Comparison of ENCODE assay signal across 21 mouse cellular contexts in the genomic region with DNA sequence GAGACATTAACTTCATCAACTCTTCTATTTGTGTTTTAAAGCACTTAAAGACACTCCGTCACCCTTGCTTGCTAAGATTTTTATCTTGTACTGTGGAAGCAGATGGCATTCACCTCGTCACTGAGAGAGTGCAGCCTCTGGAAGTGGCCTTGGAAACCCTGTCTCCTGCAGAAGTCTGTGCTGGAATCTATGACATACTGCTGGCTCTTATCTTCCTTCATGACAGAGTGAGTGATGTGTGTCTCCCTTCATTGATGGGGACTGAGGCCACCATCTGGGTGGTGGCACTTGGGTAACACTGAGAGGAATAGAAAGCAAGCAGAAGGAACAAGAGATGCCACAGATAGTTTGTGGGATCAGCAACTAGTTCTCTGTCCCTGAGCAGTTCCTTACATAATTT.
"Had no signal": no experiment of that assay in that cellular context is flagged by ENCODE, and none has a peak within 500 bp of the region (broad histone marks: within the 10 kb centered on the region; RNA-seq: fewer than 3 reads in every experiment).

No protein-coding gene starts in this region.

- H3K9ac ChIP-seq: lung, embryonic 15.5 days; midbrain, embryonic 12.5 days; neural tube, embryonic 13.5 days; neural tube, embryonic 15.5 days had no signal

- ATAC-seq: lung, postnatal 0 days; midbrain, embryonic 16.5 days had no signal

- H3K4me2 ChIP-seq: lung, embryonic 15.5 days; midbrain, embryonic 12.5 days; neural tube, embryonic 13.5 days; neural tube, embryonic 15.5 days had no signal

- H3K27me3 ChIP-seq: lung, embryonic 15.5 days; midbrain, embryonic 12.5 days; neural tube, embryonic 13.5 days; neural tube, embryonic 15.5 days had no signal

- DNase-seq: lung, adult 2 months; lung, postnatal 14 days; lung, postnatal 36 days; midbrain, embryonic 14.5 days; retina, postnatal 1 day; right cerebral cortex, adult 18-20 months; right cerebral cortex, postnatal 25 days; right cerebral cortex, postnatal 4 days; spleen, adult 18-20 months; thymus, adult 18-20 months; thymus, postnatal 25 days; thymus, postnatal 4 days had no signal

- H3K27ac ChIP-seq: lung, embryonic 15.5 days; macrophage; midbrain, embryonic 10.5 days; midbrain, embryonic 12.5 days; neural tube, embryonic 13.5 days; neural tube, embryonic 15.5 days had no signal

- H3K4me3 ChIP-seq: lung, embryonic 15.5 days; midbrain, embryonic 10.5 days; midbrain, embryonic 12.5 days; myocyte; neural tube, embryonic 13.5 days; neural tube, embryonic 15.5 days had no signal

- H3K9me3 ChIP-seq: lung, embryonic 15.5 days; midbrain, embryonic 10.5 days; midbrain, embryonic 12.5 days; neural tube, embryonic 13.5 days; neural tube, embryonic 15.5 days had no signal
